Mouse (Mus musculus) testis, adult 10 weeks (tissue): Measurements from ENCODE around the gene Pgk2. TPM values are rescaled to one million over a fixed set of nuclear protein-coding genes. Genes with fewer than 3 reads are reported as not detected.

Source experiments
- polyA plus RNA-seq: library from polyadenylated mRNA; stranded (reverse); fragments of 350-450 nt; fragmentation: Illumina TruSeq; extraction: RNeasy Lipid Tissue Mini Kit (QIAGEN cat#74804); gene quantifications from one replicate; pipeline ENCODE4 v1.2.3, GENCODE M21; 2014; ENCODE audit warnings: low read depth, low replicate concordance

Gene Pgk2
- 1,649 TPM for polyA plus RNA-seq

DNA sequence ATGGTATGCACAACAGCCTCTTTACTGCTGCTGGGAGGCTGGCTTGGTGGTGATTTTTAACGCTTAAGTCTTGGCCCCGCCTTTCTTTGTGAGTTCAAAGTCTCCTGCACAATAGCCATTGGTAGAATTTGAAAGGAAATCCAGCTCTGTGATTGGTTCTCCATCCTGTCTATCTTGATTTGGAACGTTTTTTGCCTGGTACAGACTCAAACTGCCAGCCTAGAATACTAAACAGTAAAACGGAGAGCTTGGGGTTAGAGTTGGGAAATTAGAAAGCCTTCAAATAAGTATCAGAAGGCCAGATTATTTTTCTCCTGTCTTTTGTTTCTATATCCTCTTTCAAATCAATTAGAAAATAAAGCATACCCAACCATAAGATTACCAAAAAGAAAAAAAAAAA lies at the start of gene Pgk2:
Gene Pgk2, minus strand, starts transcription at position 101 of the 400 bp plus-strand sequence.

DNA sequence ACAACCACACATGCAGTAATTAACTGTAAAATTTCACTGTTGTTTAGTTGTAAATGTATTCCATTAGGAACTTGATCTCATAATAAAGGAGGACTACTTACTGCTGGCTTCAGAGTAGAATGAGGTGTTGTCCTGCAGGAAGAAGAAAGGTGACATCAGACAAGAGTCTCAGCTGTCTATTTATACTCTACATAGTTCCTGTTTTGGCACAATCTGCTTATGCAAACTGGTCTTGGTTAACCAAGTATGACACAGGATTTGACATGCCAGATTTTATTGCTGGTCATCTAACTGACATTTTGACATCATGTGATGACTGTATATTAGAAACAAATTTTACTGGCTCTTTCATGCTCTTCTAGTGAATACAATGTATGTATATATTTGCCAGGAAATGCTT lies 33.7 kb upstream of the Pgk2 start, which contains the start of gene Crisp3:
Gene Crisp3, minus strand, starts transcription at position 154 of the 400 bp plus-strand sequence.

Other genes with a start within 250 kb of the Pgk2 start
- gene AC192777.2, start 113.2 kb downstream of the Pgk2 start, polyA plus RNA-seq: not detected
- not detected for gene Crisp3, start 33.6 kb upstream of the Pgk2 start, polyA plus RNA-seq
- 69.6 TPM for gene Crisp1, start 110.6 kb upstream of the Pgk2 start, polyA plus RNA-seq